Mouse (Mus musculus) olfactory bulb, adult 2 months (tissue): ENCODE measurements around the gene Pum3. TPM values are rescaled to one million over a fixed set of nuclear protein-coding genes. Genes with fewer than 3 reads are reported as not detected.
"Not testable (repeated sequence)": the region's sequence is repeated elsewhere in the genome, so short reads cannot be mapped to it uniquely, and the experiment has no call there.

Experiments
- H3K27ac ChIP-seq: fragments of 200-500 bp; 2 replicates; pipeline ENCODE4 v1.5.1; 2012; ENCODE audit warnings: low read depth, low read length; ENCODE audit not compliant: insufficient read depth
- H3K4me1 ChIP-seq: fragments of 200-500 bp; 2 replicates; pipeline ENCODE4 v1.6.1; 2012; ENCODE audit warnings: low read length; ENCODE audit not compliant: control insufficient read depth, insufficient read depth
- H3K4me3 ChIP-seq: fragments of 200-500 bp; 2 replicates; pipeline ENCODE4 v1.5.1; 2012; ENCODE audit warnings: mild to moderate bottlenecking, low read depth, low read length, moderate library complexity; ENCODE audit not compliant: insufficient read depth
- CTCF ChIP-seq: fragments of 200-500 bp; IDR thresholded peaks from 2 replicates; pipeline ENCODE4 v1.5.1; 2012; ENCODE audit warnings: low read depth, mild to moderate bottlenecking, low read length, moderate library complexity; ENCODE audit not compliant: insufficient read depth
- POLR2A ChIP-seq: fragments of 200-500 bp; IDR thresholded peaks from 2 replicates; pipeline ENCODE4 v1.6.1; 2012; ENCODE audit warnings: mild to moderate bottlenecking, low read depth, low read length, moderate library complexity; ENCODE audit not compliant: insufficient read depth
- WGBS: fragments of 180-500 bp; shearing (Covaris S2); methylation state at CpG from one replicate; pipeline ENCODE4 v1.1.7; 2018; 5-methylcytosine and 5-hydroxymethylcytosine counted together
- polyA plus RNA-seq: library from polyadenylated mRNA; stranded (reverse); fragments of >200 nt; gene quantifications from 2 replicates; pipeline ENCODE4 v1.2.4, GENCODE M21; 2012; ENCODE audit warnings: low replicate concordance; ENCODE audit not compliant: missing spikeins, insufficient read depth, insufficient read length

Gene Pum3
- polyA plus RNA-seq, 1 experiment = not detected

DNA sequence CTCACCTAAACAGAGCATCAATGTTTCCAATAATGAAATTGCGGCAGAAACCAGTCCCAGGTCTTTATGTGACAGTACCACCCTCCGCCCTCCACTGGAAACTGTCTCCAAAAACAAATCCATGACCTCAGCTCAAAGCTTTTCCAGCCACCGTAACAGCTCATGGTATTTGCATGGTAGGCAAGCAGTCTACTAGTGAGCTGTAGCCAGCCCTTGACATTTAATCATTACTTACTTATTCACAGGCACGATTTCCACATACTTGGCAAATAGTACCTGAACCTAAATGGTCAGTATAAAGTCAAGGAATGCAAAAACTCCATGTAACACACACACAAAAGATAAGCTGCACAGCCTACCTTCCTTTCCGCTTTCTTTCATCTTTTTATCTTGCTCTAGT lies 33.7 kb downstream of the Pum3 start:
- no peaks in the 10 kb centered on the region for H3K4me1 ChIP-seq
- no peak for TF ChIP-seq CTCF
- no peak for TF ChIP-seq POLR2A
- H3K4me3 ChIP-seq = no peak overlapping the region
- no peak overlapping the region for H3K27ac ChIP-seq
- 97% methylated on average over 5 of the region's 5 CpGs for WGBS

DNA sequence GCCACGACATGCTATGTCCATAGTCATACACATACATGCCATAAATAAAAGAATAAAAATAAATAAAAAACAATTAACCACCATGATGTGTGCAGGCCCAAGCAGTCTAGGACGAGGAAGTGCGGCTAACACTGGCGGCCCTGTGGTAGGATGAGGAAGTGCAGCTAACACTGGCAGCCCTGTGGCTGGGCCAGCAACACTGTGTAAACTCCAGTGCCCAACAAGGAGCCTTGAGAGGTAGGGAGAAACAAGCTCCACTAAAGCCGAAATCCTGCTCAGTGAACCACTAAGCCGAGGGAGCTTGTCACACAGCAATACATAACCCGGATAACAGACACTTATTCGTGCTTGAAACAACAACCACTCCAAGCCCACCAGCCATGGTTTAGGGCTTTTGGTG lies 34.1 kb downstream of the Pum3 start:
- TF ChIP-seq CTCF (no peak), POLR2A (no peak)
- WGBS = 95% methylated on average over 8 of the region's 8 CpGs
- Histone ChIP-seq H3K27ac (no peak overlapping the region), H3K4me3 (no peak overlapping the region), H3K4me1 (no peaks in the 10 kb centered on the region)

DNA sequence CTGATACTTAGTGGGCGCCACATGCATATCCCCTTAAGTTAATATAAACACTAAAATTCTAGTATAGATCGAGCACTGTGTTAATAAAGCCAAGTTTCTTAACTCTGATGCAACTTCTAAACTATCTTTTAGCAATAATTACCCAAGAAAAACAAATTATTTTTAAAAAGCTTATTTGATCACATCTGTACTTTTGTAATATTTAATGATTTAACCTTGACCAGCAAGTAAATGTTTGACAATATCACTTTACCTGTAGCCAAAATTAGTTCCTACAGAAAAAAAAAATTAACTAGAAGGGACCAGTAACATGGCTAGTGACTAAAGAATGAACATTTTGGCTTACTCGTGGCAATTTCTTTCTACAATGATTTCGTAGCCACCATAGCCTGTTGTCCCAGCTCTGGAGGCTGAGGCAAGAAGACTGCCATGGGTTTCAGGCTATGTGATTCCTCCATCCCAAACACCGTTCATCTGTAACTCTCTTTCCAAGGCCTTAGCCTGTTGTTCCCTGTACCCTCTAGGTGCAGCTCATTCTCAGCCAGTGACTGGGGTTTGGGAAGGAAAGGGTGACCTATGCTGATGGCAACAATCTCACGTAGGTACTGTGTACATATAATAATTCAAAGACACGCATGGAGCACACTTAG lies 35.2 kb downstream of the Pum3 start:
- WGBS = 97% methylated on average over 7 of the region's 7 CpGs
- H3K27ac ChIP-seq = no peak overlapping the region
- TF ChIP-seq POLR2A (no peak), CTCF (no peak)

DNA sequence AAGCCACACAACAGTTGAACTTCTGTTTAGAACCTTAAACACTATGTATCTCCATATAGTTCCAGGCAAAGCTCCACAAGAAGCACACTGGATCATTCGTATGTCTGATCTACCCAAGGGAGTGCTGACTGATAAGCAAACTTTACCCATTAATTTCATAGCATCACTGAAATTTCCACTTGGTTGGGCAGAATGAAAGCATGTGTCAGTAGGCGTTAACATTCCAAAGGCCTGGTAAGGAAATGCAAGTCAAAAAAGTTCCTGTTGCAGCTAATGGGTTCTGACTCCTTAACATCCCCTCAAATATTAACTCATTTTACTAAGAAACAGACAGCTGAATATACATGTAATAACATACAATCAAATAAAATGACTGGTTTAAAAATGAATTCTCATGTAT lies 37.2 kb downstream of the Pum3 start:
- Histone ChIP-seq H3K4me1 (no peaks in the 10 kb centered on the region), H3K4me3 (no peak overlapping the region), H3K27ac (no peak overlapping the region)
- TF ChIP-seq CTCF = no peak
- TF ChIP-seq POLR2A = no peak
- WGBS = 94% methylated on average over 2 of the region's 2 CpGs

More for the DNA sequence above, 35.2 kb downstream of the Pum3 start:
- Histone ChIP-seq H3K4me1 (no peaks in the 10 kb centered on the region), H3K4me3 (no peak overlapping the region)

DNA sequence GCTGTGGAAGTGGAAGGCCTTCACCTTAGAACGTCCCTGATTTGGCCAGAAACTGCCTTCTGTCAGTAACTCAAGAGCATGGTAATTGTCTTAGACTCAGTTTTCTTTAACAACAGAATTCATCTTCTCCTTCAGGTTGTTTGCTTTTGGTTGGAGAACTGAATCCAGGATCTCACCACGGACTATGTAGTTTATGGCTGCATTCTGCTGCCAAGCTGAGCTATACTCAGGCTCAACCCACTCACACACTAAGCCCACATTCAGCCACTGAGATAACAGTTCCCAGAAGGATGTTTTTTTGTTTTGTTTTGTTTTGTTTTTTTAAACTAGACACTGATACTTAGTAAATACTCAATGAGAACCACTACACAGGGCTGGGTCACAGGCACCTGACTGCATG lies 38.3 kb downstream of the Pum3 start:
- Histone ChIP-seq H3K4me3 (no peak overlapping the region), H3K4me1 (no peaks in the 10 kb centered on the region), H3K27ac (no peak overlapping the region)
- 81% methylated on average over 2 of the region's 2 CpGs for WGBS
- TF ChIP-seq POLR2A = no peak
- TF ChIP-seq CTCF = no peak

DNA sequence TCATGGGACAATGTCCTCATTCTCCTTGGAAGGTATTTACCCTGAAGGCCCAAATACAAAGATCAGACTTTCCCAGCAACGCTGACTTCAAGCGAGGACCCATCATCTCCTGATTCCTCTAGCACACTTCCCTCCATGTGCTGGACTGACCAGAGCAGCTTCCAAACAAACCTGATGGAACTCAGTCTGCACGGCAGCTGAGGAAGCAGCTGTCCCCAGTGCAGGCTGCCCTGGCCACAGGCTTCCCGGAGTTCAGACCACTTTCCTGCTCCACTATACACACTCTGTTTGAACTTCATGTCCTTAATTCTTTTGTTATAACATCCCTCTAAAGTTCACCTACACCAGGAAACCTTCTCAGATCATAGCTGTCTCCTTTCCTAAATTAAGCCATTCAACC lies 40.1 kb downstream of the Pum3 start:
- not testable (repeated sequence) for H3K27ac ChIP-seq, H3K4me1 ChIP-seq, H3K4me3 ChIP-seq
- WGBS = 97% methylated on average over 4 of the region's 4 CpGs

DNA sequence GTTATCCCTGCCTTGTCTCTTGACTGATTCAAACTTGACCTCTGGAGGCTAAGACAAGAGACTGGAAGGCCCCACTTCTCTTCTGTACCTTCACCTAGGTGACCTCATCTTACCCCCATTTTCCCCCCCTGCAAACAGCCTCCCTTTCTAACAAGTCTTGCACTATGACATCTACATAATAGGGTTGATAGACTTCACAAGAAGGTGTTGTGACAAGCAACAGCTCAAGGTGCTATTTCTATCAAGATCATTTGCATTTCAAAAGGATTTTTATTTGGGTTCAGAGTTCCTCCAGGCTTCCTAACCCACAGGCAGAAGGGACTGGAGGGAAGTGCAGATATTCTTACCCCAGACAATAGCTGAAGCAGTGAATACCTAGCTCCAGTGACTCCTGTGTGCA lies 44.3 kb downstream of the Pum3 start:
- H3K4me1 ChIP-seq = no peaks in the 10 kb centered on the region
- H3K4me3 ChIP-seq = no peak overlapping the region
- TF ChIP-seq CTCF (no peak), POLR2A (no peak)
- H3K27ac ChIP-seq = no peak overlapping the region

DNA sequence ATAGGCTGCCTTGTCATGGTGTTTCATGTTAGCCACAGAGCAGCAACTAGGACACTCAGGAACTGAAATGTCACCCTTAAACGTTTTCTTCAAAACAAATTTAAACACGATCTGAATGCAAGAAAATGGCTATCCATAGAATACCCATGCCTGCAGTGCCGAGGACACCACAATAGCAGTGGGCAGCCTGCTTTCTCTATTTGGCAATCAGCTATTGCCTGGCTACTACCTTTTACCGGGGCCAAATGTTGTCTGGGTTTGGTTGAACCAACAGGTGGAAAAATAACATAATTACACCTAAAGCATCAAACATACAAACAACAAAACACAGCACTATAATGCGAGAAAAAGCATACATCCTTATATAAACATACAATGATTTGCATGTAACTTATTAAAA lies 46.4 kb downstream of the Pum3 start:
- H3K27ac ChIP-seq = no peak overlapping the region
- TF ChIP-seq POLR2A (no peak), CTCF (no peak)
- 92% methylated on average over 5 of the region's 5 CpGs for WGBS
- H3K4me1 ChIP-seq = no peaks in the 10 kb centered on the region
- no peak overlapping the region for H3K4me3 ChIP-seq

DNA sequence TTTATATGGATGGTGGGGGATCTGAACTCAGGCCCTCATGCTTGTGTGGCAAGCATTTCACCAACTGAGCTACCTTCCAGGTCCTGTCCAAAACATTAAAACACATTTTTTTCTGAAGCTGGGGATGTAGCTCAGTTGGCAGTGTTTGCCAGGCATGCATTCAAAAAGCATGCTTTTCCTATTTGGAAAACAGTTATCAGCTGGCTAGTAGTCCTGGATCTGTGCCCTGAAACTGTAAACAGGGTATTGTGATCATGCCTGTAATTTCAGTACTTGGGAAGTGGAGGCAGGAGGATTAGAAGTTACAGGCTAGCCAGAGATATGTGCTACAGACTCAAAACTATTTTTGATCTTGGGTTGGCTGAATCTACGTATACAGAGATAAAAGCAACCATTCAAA lies 47.5 kb downstream of the Pum3 start:
- Histone ChIP-seq H3K27ac (no peak overlapping the region), H3K4me3 (no peak overlapping the region), H3K4me1 (no peaks in the 10 kb centered on the region)
- TF ChIP-seq CTCF = no peak
- TF ChIP-seq POLR2A = no peak
- WGBS = 69% methylated on average over 1 of the region's 1 CpGs

DNA sequence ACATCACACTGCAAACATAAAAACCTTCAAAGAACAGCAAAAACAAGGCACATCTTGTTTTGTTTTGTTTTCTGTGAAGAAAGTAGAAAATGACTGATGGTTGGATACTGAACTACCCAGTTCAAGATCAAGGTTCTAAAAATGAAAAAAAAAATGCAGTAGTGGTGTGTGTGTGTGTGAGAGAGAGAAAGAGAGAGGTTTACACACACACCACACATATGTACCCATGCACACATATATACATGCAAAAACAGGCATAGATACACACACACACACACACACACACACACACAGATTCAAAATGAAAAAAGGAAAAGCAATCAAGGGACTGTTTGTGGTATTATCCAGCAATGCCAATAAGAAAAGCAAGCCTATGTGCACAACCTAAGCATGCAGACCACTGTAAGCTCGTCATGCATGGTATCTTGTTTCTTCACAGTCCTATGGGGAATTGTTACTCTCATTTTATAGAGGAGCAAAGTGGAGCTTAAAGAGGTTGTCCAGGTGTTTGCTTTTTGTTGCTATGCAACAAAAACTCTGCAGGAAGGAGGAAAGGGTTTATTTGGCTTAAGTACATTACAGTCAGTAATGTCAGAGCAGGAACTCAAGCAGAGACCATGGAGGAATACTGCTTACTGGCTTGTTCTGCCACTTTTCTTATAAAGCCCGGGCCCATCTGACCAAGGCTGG lies 49.8 kb downstream of the Pum3 start:
- Histone ChIP-seq H3K4me3 (no peak overlapping the region), H3K27ac (no peak overlapping the region), H3K4me1 (no peaks in the 10 kb centered on the region)
- TF ChIP-seq POLR2A (no peak), CTCF (no peak)
- 86% methylated on average over 2 of the region's 2 CpGs for WGBS
